Mouse (Mus musculus): ENCODE measurements around the gene Nacc1.

GRCm38 (mm10) chr8:84714161-84714560 is 26.5 kb upstream of the Nacc1 start:
- TF ChIP-seq CTCF (IDR thresholded peaks at IDR 0.05; ENCODE audit: control insufficient read depth, insufficient read depth, insufficient read length) (no peak), CEBPB (IDR thresholded peaks at IDR 0.05; ENCODE audit: low read depth) (no peak), USF1 (IDR thresholded peaks at IDR 0.05; ENCODE audit: low read depth) (no peak)
